Mouse (Mus musculus): ENCODE results near the gene Rpl10a.

GRCm38 (mm10) chr17:28344670-28345069 is 16.4 kb downstream of the Rpl10a start:
- TF ChIP-seq CTCF (IDR thresholded peaks at IDR 0.05; ENCODE audit: borderline replicate concordance, insufficient read depth, low read depth, low read length): no peak
- TF ChIP-seq POLR2A (IDR thresholded peaks at IDR 0.05; ENCODE audit: borderline replicate concordance, insufficient read depth, low read length): no peak
